Mouse (Mus musculus) cerebellum, adult 2 months (tissue): Measurements from ENCODE around the gene Tmem72.

Source experiments
- CTCF ChIP-seq: fragments of 200-500 bp; IDR thresholded peaks from 2 replicates; pipeline ENCODE4 v1.5.1; 2011; ENCODE audit warnings: low read depth, mild to moderate bottlenecking, control low read depth, low read length, moderate library complexity, borderline replicate concordance; ENCODE audit not compliant: insufficient read depth
- POLR2A ChIP-seq: fragments of 200-500 bp; IDR thresholded peaks from 2 replicates; pipeline ENCODE4 v1.6.1; 2011; ENCODE audit warnings: low read length, control low read depth, borderline replicate concordance; ENCODE audit not compliant: insufficient read depth

DNA sequence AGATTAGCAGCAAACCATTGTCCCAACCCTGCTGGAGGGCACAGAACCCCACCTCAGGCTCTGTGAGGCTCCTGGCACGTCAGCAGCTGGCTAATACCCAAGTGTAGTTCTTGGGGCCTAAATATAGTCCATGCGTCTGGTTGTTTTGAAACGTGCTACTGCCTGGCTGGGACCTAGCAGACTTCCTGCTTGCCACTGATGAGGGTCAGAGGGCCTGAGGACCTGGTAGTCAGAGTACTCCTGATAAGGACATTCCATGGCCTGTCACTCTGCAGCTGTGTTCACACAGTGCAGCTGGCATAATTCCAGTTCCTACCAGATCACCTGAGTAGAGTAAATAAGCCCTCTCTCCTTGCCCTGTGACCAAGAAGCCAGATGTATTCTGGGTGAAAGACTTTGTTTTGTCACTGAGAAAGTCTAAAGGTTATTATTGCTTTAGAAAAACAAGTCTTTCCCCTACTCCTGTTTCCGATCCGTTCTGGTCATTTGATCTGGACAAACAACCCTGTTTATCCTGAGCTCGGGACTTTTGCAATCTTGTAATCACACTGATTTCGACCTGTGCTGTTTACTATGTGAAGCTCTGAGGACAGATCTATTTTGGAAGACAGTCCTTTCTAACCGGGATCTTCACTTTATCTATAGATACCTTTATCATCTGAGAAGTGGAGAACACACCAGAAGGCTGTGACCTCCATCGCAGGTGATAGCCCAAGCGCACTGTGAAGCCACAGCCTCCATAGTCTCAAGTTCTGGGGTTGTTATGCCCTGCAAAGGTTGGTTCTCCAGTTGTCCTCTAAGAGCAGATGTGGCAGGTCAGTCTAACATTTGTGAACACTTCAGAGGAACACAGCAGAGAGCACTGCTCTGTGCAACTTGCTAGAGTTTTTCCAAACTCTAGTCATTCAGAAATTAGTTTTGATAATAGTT is 81.2 kb downstream of the Tmem72 start:
- TF ChIP-seq CTCF (no peak), POLR2A (no peak)
